Mouse (Mus musculus) embryonic stem cell, embryonic (primary cell): Measurements from ENCODE around the gene Crabp1.

ENCODE experiments used
- CTCF ChIA-PET, 4 experiments: fragments of 300-600 bp in 2 of 4; fragments of 350-600 bp in 2 of 4; sonication (Branson Sonifier 250); formaldehyde crosslinking; loops; one replicate each; lab custom pipeline; 2022; ENCODE audit warnings: inconsistent platforms in 2 of 4; lab: Charles Lee
- POLR2A ChIA-PET, 4 experiments: fragments of 300-600 bp in 2 of 4; fragments of 350-600 bp in 2 of 4; sonication (Branson Sonifier 250); formaldehyde crosslinking; loops; one replicate each; lab custom pipeline; 2022; ENCODE audit warnings: antibody characterized with exemption in 4 of 4, inconsistent platforms in 1 of 4; lab: Charles Lee

The Crabp1 gene

GRCm38 (mm10) chr9:54764561-54765217 is at the start of gene Crabp1:
TSS of gene Crabp1 (plus strand) at chr9:54764748.
- CTCF ChIA-PET = interaction anchor here in 2 of 4 experiments (0.7 to 1.1 kb wide), 3 partner anchors 19 to 26 kb away, joined by 3 to 4 read pairs (median 3); no protein-coding TSS in a partner anchor

GRCm38 (mm10) chr9:54715776-54716175 is 48.8 kb upstream of the Crabp1 start:
- POLR2A ChIA-PET = interaction anchor here in 3 of 4 experiments (0.9 to 2.0 kb wide), 5 partner anchors 11 to 19 kb away, joined by 3 to 9 read pairs (median 4); partner anchors contain the start of gene Wdr61 (in 3 of the 3)
- CTCF ChIA-PET = interaction anchor here in 1 of 4 experiments (0.8 to 1.1 kb wide), 2 partner anchors 40 to 106 kb away, joined by 3 read pairs; no protein-coding TSS in a partner anchor

More at GRCm38 (mm10) chr9:54764561-54765217, at the start of gene Crabp1:
- POLR2A ChIA-PET = interaction anchor here in 3 of 4 experiments (0.7 to 2.7 kb wide), 20 partner anchors 12 to 781 kb away, joined by 3 to 11 read pairs (median 4); partner anchors contain the start of gene Wdr61 (in 3 of the 3)

GRCm38 (mm10) chr9:54717527-54717926 is 47.0 kb upstream of the Crabp1 start:
- ChIA-PET CTCF (no interaction called here), POLR2A (interaction anchor here in 1 of 4 experiments (0.5 kb wide), 1 partner anchor 264 kb away, joined by 4 read pairs; no protein-coding TSS in a partner anchor)

- CTCF ChIA-PET = interaction anchor here in 2 of 4 experiments (0.6 to 1.7 kb wide), 4 partner anchors 12 to 339 kb away, joined by 3 to 5 read pairs (median 3); partner anchors contain the start of gene Wdr61 (in 1 of the 2)
- POLR2A ChIA-PET = interaction anchor here in 2 of 4 experiments (1.0 to 3.0 kb wide), 6 partner anchors 10 to 76 kb away, joined by 3 to 22 read pairs (median 5); partner anchors contain the start of gene Wdr61 (in 2 of the 2)
These were observed 42.4 kb upstream of the Crabp1 start for GRCm38 (mm10) chr9:54722156-54722555.

GRCm38 (mm10) chr9:54722596-54722995 is 42.0 kb upstream of the Crabp1 start:
- POLR2A ChIA-PET = interaction anchor here in 3 of 4 experiments (0.7 to 3.0 kb wide), 9 partner anchors 9 to 133 kb away, joined by 3 to 22 read pairs (median 3); partner anchors contain the start of gene Wdr61 (in 2 of the 3)
- CTCF ChIA-PET = interaction anchor here in 2 of 4 experiments (0.6 to 1.7 kb wide), 2 partner anchors 12 to 339 kb away, joined by 3 to 5 read pairs; partner anchors contain the start of gene Wdr61 (in 1 of the 2)

- ChIA-PET POLR2A (interaction anchor here in 2 of 4 experiments (0.6 to 1.9 kb wide), 3 partner anchors 8 to 115 kb away, joined by 3 to 11 read pairs (median 3); partner anchors contain the start of gene Wdr61 (in 1 of the 2)), CTCF (interaction anchor here in 2 of 4 experiments (1.2 kb wide), 2 partner anchors 8 to 104 kb away, joined by 4 to 5 read pairs; partner anchors contain the start of gene Wdr61 (in 1 of the 2))
These were observed 38.2 kb upstream of the Crabp1 start for GRCm38 (mm10) chr9:54726315-54726714.

- ChIA-PET POLR2A (interaction anchor here in 2 of 4 experiments (1.2 to 3.3 kb wide), 2 partner anchors 33 to 89 kb away, joined by 3 to 31 read pairs; partner anchors contain the start of gene Dnaja4 (in 1 of the 2)), CTCF (interaction anchor here in 2 of 4 experiments (0.5 to 2.7 kb wide), 3 partner anchors 19 to 91 kb away, joined by 3 to 10 read pairs (median 4); no protein-coding TSS in a partner anchor)
These were observed 32.4 kb upstream of the Crabp1 start for GRCm38 (mm10) chr9:54732122-54732521.

GRCm38 (mm10) chr9:54733921-54734638 is 30.5 kb upstream of the Crabp1 start, which contains the start of gene Wdr61:
TSS of gene Wdr61 (minus strand) at chr9:54734519.
- ChIA-PET CTCF (interaction anchor here (0.5 to 2.7 kb wide), 42 partner anchors 9 to 789 kb away, joined by 3 to 33 read pairs (median 4); no protein-coding TSS in a partner anchor), POLR2A (interaction anchor here (0.5 to 7.1 kb wide), 112 partner anchors 9 to 778 kb away, joined by 3 to 46 read pairs (median 4); partner anchors contain the start of genes Crabp1 (in 3 of the 4), Hykk (in 2 of the 4), Idh3a (in 2 of the 4) and Ireb2 (in 2 of the 4))

- ChIA-PET CTCF (interaction anchor here (0.5 to 2.7 kb wide), 41 partner anchors 9 to 788 kb away, joined by 3 to 33 read pairs (median 4); no protein-coding TSS in a partner anchor), POLR2A (interaction anchor here (0.5 to 7.1 kb wide), 104 partner anchors 9 to 1646 kb away, joined by 3 to 46 read pairs (median 4); partner anchors contain the start of genes Crabp1 (in 3 of the 4), Hykk (in 2 of the 4), Idh3a (in 2 of the 4) and Ireb2 (in 2 of the 4))
These were observed 29.8 kb upstream of the Crabp1 start for GRCm38 (mm10) chr9:54734639-54735252.

- ChIA-PET POLR2A (interaction anchor here in 2 of 4 experiments (0.7 to 7.1 kb wide), 3 partner anchors 85 to 95 kb away, joined by 3 to 46 read pairs (median 5); no protein-coding TSS in a partner anchor), CTCF (interaction anchor here in 3 of 4 experiments (1.0 to 5.3 kb wide), 7 partner anchors 9 to 95 kb away, joined by 3 to 90 read pairs (median 5); no protein-coding TSS in a partner anchor)
These were observed 28.3 kb upstream of the Crabp1 start for GRCm38 (mm10) chr9:54736284-54736701.

GRCm38 (mm10) chr9:54738376-54738775 is 26.2 kb upstream of the Crabp1 start:
- ChIA-PET POLR2A (interaction anchor here (0.5 to 7.1 kb wide), 20 partner anchors 14 to 376 kb away, joined by 3 to 46 read pairs (median 5); partner anchors contain the start of gene Ireb2 (in 1 of the 4)), CTCF (interaction anchor here (0.5 to 5.3 kb wide), 43 partner anchors 8 to 644 kb away, joined by 3 to 90 read pairs (median 4); partner anchors contain the start of gene Crabp1 (in 1 of the 4))

- POLR2A ChIA-PET = interaction anchor here (0.7 to 1.3 kb wide), 8 partner anchors 9 to 108 kb away, joined by 3 to 4 read pairs (median 3); partner anchors contain the start of gene Wdr61 (in 3 of the 4)
- CTCF ChIA-PET = interaction anchor here in 2 of 4 experiments (1.7 to 1.9 kb wide), 2 partner anchors 9 to 78 kb away, joined by 6 to 8 read pairs; partner anchors contain the start of gene Wdr61 (in 1 of the 2)
These were observed 20.7 kb upstream of the Crabp1 start for GRCm38 (mm10) chr9:54743891-54744290.

- CTCF ChIA-PET = interaction anchor here in 3 of 4 experiments (0.6 to 2.2 kb wide), 11 partner anchors 7 to 193 kb away, joined by 3 to 15 read pairs (median 4); partner anchors contain the start of genes Crabp1 (in 1 of the 3) and Wdr61 (in 1 of the 3)
- POLR2A ChIA-PET = interaction anchor here in 3 of 4 experiments (0.6 to 1.6 kb wide), 8 partner anchors 11 to 55 kb away, joined by 3 to 7 read pairs (median 4); partner anchors contain the start of genes Wdr61 (in 2 of the 3) and Crabp1 (in 1 of the 3)
These were observed 18.7 kb upstream of the Crabp1 start for GRCm38 (mm10) chr9:54745740-54746370.

- ChIA-PET POLR2A (interaction anchor here in 2 of 4 experiments (0.7 to 1.5 kb wide), 3 partner anchors 13 to 16 kb away, joined by 3 to 4 read pairs (median 4); partner anchors contain the start of gene Wdr61 (in 2 of the 2)), CTCF (interaction anchor here in 1 of 4 experiments (1.5 kb wide), 1 partner anchor 124 kb away, joined by 3 read pairs; no protein-coding TSS in a partner anchor)
These were observed 14.2 kb upstream of the Crabp1 start for GRCm38 (mm10) chr9:54750215-54750981.
